Mouse (Mus musculus) heart, postnatal 36 days (tissue): ENCODE measurements around the gene Lamp1. TPM values are rescaled to one million over a fixed set of nuclear protein-coding genes. Genes with fewer than 3 reads are reported as not detected.

Experiments used
- DNase-seq, 2 experiments: peaks; one replicate each; pipeline ENCODE4 v3.0.0; 2021 to 2022
- intact Hi-C: fragments of 180-260 bp; cut with DNase I; formaldehyde crosslinking; loops from one replicate; pipeline ENCODE4 v1.15.1; 2025
- total RNA-seq, 2 experiments: library from RNA; stranded (reverse); gene quantifications; 2 replicates each; pipeline ENCODE4 v1.2.3; 2021

Lamp1 gene
- total RNA-seq, 2 experiments from 2014 or later, result 403 to 406 TPM

DNA sequence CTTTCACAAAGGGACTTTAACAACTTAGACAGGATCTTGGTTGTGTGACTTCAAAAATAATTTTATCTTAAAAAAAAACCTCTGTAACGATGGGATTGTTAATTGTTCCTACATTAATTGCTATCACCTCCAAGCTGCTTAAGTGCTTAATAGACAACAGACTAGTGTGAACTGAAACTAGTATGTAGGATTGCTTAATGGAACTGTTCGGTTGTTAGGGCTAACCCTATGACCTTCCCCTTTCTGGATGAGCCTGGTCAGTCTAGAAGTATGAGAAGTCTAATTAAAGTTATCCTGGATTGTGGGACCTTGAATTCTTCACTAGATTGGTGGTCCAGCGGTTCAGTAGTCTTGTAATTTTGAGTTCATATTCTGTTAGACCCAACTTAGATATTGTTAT lies 1.7 kb downstream of the Lamp1 start:
- intact Hi-C loops, result no loop called here

DNA sequence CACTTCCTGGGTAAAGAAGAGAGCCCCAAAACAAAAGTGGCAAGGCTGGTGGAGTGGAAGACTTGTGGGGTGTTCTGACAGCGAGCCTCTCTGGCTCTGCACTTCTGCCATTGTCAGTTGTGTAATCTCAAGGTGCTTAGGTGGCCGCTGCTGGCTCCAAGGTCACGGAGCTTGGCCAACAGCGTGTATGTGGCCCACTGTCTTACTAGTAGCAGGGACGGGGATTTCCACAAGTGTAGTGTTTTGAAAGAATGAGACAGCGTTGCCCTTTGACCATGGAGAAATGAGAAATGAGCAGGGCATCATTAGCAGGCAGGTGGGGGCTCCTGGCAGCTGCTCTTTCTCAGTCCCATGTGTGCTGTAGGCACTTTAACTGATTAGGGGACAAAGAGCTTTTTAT lies 3.1 kb downstream of the Lamp1 start:
- intact Hi-C loops, result no loop called here

More for the DNA sequence above, 1.7 kb downstream of the Lamp1 start:
- DNase-seq, result no peak

DNA sequence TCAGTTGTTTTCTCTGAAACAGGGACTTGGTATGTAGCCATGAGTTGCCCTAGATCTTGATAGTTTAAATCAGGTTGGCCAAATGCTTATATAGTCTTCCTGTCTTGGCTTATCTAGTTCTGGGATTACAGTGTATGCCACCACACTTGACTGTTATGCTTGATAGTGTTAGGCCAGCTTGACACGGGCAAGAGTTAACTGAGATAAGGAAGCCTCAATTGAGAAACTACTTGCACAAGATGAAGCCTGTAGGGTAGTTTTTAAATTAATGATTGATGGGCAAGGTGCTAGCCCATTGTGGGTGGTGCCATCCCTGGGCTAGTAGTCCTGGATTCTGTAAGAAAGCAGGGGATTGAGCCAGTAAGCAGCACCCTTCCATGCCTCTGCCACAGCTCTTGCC lies 4.6 kb downstream of the Lamp1 start:
- intact Hi-C loops, result no loop called here
- no peak for DNase-seq

More for the DNA sequence above, 3.1 kb downstream of the Lamp1 start:
- DNase-seq, result no peak

DNA sequence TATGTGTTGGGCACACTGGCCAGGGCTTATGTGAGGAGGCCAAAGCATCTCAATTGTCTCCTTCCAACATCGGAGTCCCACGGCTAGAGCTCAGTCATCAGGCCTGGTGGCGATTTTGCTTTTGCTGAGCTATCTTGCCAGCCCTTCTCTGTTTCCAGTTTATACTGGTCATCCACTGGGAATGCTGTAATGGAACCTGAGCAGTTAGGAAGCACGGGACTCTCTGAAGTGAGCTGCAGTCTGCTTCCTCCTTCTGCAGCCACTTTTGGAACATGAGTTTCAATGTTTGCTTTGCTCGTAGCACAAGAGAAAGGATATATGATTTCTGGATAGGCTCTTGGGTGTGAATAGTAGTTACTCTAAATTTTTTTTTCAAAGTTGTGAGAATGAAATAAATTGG lies 5.4 kb downstream of the Lamp1 start:
- intact Hi-C loops, result no loop called here
- no peak for DNase-seq

DNA sequence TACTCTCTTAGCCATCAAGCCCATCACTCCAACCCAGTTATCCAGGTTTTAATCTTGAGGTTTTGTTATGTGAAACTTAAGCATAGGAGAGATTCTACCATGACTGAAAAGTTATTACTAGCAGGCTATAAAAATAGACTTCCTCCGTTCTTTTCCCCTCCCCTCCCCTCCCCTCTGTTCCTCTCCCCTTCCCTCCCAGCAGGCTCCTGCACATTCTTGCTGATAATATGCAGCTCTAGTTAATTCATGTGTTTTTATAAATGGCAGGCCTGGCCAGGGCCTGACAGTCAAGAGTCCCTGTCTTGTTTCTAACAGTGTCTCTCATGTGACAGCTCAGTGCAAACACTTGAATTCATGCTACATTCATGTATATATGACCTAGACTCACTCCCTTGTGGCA lies 11.5 kb downstream of the Lamp1 start:
- DNase-seq, result no peak
- intact Hi-C loops, result no loop called here

DNA sequence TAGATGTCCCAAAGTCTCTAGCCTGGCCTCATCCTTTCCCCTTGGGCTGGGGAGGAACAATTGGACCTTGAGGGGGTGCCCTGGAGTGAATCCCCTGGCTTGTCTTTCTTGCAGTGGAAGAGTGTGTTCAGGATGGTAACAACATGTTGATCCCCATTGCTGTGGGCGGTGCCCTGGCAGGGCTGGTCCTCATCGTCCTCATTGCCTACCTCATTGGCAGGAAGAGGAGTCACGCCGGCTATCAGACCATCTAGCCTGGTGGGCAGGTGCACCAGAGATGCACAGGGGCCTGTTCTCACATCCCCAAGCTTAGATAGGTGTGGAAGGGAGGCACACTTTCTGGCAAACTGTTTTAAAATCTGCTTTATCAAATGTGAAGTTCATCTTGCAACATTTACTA lies 15.3 kb downstream of the Lamp1 start:
- intact Hi-C loops, result no loop called here

DNA sequence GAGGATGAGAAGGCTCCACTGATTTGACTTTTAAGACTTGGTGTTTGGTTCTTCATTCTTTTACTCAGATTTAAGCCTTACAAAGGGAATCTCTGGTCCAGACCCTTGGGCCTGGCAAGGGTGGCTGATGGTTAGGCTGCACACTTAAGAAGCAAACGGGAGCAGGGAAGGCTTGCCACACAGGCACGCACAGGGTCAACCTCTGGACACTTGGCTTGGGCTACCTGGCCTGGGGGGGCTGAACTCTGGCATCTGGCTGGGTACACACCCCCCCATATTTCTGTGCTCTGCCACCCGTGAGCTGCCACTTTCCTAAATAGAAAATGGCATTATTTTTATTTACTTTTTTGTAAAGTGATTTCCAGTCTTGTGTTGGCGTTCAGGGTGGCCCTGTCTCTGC lies 15.8 kb downstream of the Lamp1 start:
- no peak for DNase-seq
- intact Hi-C loops, result no loop called here

More for the DNA sequence above, 15.3 kb downstream of the Lamp1 start:
- DNase-seq, result no peak

DNA sequence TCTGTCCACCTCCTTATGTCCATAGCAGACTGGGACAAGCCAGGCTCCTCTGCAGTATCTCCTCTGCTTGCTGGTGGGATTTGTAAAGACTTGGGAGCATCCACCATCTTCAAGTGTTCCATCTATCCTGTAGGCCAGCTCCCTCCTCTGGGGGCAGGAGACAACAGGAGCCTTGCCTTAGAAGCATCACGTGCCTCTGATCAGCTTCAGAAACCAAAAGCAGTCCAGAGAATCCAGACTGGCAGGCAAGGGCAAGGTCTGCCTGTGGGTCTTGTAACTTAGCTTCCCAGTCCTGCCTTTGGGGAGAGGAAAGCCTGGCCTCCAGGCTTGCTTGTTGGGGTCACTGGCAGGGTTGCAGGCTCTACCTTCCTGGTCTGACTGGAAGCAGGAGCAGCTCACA lies 16.7 kb downstream of the Lamp1 start:
- intact Hi-C loops, result no loop called here
- DNase-seq, result no peak

DNA sequence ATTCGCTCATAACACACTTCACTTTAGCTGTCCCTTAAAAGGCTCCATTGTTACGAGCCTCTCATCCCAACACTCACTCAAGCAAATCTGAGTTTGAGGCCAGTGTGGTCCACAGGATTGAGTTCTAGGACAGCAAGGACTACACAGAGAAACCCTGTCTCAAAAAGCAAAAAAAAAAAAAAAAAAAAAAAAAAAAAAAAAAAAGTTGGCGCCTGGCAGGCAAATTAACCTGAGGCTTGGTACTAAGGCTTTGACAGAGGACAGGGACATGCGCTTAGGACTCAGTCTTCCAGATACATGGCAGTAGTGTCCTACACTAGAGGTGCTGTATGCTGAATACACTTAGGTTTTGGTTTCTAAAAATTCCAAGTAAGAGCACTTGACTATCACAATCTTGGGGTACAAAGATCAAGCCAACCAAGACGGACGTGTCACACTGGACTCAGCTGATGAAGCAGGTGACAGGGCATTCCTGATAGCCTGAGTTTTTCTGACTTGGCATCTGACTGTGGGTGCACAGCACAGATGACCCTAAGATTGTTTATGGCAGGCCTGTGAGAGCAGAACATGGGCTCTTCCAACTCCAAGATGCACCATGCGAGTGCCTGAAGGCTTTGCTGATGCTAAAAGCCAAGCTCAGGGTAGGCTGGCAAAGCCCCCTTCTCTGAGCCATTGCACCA lies 18.4 kb downstream of the Lamp1 start:
- intact Hi-C loops, result no loop called here

DNA sequence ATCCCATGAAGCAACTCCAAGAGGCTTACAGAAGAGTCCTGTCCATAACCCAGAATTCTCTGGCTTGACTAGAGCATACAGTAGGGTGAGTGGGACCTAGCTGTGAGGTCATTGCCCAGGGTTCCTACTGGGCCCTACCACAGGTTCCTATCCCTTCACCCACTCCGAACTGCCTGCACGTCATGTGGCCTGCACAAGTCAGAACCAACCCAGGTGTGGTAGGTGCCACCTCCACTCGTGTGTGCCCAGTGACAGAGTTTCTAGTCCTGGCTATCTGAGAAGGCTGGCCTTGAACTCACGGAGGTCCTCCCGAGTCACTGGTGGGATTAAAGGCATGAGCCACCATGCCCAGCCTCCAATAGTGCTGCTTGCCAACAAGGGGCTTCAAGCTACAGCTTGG lies 19.2 kb downstream of the Lamp1 start:
- DNase-seq, result no peak
- intact Hi-C loops, result no loop called here

More for the DNA sequence above, 18.4 kb downstream of the Lamp1 start:
- no peak for DNase-seq

DNA sequence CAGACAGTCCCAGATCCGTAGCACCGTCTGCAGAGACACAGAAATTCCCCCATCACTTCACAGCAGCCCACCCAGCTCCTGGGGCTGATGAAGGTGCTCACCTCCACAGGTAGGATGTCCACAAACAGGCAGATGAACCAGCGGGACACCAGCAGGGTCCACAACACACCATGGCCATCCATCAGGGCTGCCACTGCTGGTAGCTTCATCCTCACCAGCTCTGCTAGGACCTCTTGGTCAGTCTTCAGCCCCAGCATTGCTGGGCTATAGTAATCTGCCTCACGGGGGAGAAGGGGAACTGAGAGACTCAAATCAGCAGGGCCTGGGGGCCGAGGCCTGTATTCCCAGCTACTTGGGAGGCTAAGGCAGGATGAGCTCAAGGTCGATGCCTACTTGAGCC lies 20.5 kb downstream of the Lamp1 start:
- no peak for DNase-seq
- intact Hi-C loops, result no loop called here

DNA sequence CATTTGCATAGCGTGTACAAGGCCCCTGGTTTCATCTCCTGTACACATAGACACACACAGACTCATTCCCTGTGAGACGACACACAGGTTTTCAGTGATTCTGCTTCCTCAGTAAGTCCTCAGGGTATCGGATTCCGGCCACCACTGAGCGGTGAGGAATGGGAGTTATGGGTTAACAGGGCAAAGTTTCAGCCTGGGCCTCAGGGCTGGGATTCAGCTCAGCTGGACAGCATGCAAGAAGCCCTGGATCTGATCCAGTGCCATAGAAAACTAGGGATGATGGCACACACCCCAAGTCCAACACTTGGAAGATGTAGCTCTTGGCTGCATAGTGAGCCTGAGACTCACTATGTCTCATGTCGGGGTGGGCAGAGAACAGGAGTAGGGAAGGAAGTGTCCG lies 21.0 kb downstream of the Lamp1 start:
- no peak for DNase-seq
- intact Hi-C loops, result no loop called here

DNA sequence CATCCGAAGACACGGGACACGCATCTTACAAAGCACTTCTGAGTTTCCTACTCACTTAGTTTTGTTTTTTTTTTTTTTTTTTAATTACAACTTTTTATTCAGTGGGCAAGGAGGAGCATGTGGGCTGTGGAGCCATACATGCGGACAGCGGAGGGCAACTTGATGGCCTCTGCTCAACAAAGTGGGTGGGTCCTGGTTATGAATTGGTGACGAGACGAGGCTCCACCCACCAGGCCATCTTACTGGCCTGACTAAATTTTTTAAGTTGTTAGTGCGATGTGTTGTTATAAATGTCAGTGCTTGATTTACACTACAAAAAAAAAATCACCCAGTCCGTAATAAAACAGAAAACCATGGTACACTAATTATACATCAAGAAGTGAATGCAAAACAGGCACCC lies 21.4 kb downstream of the Lamp1 start:
- DNase-seq, result no peak
- intact Hi-C loops, result no loop called here

DNA sequence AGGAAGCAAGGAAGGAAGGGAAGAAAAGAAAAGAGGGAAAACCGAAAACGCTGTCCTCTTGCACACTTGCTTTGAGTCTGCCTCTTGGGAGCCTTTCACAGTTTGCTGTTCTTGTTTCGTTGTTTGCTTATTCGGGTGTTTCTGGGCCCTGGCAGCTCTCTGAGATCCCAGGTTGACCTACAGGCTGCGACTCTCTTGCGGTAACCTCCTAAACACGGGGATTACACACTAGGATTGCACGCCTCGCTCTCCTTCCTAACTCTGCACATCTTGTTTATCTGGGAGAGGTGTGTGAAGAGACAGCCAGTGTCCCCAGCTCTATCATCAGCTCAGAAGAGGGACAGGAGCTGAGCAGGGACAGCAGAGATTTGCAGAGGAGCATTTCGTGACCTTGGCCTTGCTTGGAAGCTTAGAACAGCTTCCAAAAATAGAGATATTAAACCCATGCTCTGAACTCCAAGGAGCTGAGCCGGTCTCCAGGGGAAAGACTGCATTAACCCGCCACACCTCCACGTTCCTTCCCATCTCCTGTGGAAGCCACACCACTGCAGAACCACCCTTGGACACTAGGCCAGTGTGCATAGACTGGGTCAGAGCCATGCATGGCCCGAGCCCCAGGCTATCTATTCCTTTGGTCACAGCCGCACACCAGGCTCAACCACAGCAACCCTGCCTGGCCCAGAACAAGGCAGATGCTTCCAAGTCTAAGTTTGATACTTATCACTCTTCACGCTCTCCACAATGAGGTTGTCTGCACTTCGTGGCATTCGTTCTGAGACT lies 22.1 kb downstream of the Lamp1 start:
- no peak for DNase-seq
- intact Hi-C loops, result no loop called here

DNA sequence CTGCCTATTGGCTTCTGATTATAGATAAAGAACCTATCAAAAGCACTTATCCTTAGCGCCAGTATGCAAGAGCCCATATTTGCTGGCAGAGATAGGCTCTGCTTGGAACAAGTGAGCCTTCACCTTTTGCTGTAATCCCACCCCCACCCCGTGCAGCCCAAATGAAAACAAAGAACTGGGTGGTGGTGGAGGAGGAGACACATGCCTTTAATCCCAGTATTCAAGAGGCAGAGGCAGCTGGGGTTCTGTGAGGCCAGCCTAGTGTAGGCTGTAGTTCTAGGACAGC lies 22.7 kb downstream of the Lamp1 start:
- intact Hi-C loops, result no loop called here
- DNase-seq, result no peak

DNA sequence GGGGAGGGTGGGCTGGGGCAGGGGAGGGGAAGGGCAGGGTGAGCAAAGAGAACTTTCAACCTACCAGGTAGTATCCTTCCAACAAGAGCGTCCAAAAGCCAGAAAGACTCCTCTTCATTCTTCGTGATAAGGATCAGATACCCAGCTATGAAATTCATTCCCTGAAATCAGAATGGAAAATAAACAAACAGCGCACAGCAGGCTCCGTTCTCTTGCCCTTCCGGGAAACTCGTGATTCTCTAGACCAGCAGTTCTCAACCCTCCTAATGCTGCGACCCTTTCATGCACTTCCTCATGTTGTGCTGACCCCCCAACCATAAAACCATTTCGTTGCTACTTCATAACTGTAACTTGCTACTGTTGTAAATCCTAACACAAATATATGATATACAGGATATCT lies 27.9 kb downstream of the Lamp1 start:
- DNase-seq, result no peak
- intact Hi-C loops, result no loop called here

DNA sequence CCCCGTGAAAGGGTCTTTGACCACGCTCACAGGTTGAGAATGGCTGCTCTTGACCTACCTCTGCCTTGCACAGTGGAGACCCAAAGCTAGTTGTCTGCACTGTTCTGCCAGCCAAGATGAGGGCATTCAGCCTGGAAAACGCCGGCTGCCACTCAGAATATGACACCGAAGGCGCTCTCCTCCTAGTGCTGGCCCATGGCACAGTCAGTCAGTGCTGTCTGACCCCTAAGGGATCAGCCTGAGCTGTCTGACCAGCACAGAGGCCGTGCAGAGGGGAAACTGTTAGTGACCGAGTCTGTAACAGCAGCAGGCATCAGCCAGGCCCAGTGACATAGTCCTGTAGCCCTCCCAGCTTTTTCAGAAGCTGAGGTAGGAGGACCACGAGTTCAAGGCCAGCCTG lies 28.3 kb downstream of the Lamp1 start:
- intact Hi-C loops, result no loop called here
- no peak for DNase-seq

DNA sequence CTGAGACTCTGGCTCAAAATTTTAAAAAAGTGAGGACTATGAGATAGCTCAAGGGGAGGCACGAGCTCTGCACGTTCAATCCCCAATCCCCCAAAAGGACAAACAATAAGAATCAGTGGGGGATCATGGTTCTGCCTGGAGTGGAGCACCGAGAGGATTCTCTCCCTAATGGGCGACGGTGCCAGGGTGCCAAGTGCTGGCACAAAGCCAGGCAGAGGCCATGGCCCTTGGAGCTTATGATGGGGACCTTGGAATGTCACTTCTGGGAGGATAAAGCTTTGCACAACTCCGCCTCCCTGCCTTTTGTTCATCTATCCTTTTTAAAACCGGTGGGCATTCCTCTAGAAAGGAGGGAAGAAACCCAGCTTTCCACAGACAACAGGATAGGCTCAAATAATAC lies 28.7 kb downstream of the Lamp1 start:
- intact Hi-C loops, result no loop called here
- DNase-seq, result no peak

DNA sequence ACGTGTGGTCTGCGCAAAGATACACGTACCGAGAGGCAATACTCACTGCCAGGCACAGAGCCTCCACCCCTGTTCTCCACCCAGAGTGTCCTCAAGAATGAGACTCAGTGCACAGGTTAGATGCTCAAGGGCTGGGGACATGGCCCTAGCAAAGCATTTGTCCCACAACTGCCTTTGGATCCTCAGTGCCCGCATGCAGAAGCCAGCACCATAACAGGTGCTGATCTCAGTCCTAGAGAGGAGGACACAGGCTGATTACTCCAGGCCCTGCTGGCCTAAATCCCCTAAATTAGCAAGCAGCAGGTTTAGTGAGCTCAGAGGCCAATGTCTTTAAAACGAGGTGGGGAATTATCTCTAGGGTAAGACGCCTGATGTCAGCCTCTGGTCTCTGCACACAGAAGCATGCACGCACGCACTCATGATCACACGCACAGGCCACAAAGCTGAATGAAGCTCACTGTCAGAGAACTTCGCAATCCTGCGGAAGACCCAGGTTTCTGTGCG lies 29.1 kb downstream of the Lamp1 start:
- no peak for DNase-seq
- intact Hi-C loops, result no loop called here

DNA sequence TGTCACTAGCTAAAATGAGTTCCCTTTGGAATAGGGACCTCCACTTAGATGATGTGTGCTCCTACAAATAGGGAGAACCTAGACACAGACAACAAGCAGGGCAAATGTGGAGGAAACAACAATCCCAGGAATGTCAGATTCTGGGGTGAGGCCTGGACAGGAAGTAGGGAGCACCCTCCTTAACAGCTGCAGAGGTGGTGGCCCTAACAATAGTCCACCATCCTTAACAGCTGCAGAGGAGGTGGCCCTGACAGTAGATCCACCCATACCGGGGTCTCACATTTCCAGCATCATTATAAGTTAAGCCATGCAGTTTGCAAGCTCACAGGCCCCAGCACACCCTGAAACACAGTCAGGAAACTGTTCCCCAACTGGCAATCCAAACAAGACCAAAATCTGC lies 29.9 kb downstream of the Lamp1 start:
- DNase-seq, result no peak
- intact Hi-C loops, result no loop called here

DNA sequence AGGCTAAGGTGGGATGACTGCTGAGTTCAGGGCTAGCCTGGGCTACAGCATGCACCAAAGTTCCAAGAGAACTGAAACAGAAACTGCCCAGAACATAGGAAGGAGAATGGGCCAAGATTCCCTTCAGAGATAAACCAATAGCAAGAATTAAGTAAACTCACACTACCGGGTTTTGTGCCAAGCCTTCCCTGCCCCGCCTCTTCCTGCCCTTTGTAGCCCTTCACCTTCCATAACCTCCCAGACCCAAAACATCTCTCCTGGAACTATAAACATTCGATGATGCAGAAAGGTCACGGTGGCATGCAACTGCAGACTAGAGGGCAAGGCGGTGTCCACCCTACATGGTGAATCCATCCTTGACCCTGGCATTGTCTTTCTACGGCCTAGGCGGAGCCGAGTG lies 31.3 kb downstream of the Lamp1 start:
- intact Hi-C loops, result no loop called here
- no peak for DNase-seq

DNA sequence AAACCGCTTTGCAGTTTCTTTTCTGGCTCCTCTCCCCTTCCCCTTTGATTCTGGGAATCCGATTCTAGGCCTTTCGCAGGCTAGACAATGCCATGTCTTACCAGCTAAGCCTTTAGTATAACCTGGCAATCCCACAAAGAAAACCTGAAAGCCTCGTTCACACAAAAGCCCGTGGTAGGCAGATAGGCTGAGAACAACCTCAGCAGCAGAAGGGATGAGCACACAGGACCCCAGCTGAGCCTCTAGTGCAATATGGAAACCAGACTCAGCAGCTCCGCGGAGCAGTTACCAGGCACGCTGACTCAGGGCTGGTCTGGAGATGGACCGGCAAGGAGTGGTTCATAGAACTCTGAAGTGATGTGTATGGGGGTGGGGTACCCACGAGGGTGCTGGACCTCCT lies 35.9 kb downstream of the Lamp1 start:
- no peak for DNase-seq
- intact Hi-C loops, result no loop called here

DNA sequence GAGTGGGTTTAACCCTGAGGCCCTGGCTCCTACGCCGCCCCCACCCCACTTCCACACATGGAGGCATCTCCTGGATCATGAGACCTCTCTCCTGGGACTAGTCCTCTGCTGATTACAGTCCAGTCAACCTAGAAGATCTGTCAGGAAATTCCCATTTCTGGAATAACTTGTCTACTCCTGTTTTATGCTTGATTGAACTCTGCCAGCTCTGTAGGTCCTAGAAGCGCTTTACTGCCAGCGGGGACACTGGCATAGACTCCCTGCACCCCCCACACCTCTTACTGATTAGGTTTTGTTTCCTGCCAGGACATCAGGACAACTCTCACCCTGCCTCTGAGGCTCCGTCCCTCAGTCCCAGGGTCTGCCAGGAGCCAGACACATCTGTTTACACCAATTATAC lies 38.5 kb downstream of the Lamp1 start:
- no peak for DNase-seq
- intact Hi-C loops, result no loop called here
